15 mouse cellular contexts compared by ENCODE assay signal in genomic region chr7:80897134-80897533, GRCm38 (mm10). TPM values are rescaled to one million over a fixed set of nuclear protein-coding genes. Genes with fewer than 3 reads are reported as not detected.
"Had no signal": no experiment of that assay in that cellular context is flagged by ENCODE, and none has a peak within 500 bp of the region (broad histone marks: within the 10 kb centered on the region; RNA-seq: fewer than 3 reads in every experiment).

No protein-coding gene starts in this region.

- DNase-seq: kidney, adult 18-20 months; kidney, postnatal 10 days; kidney, postnatal 4 days; liver; lung, adult 2 months; lung, postnatal 36 days; midbrain, embryonic 14.5 days; thymus, postnatal 36 days had no signal

- H3K27ac ChIP-seq: intestine, embryonic 15.5 days; limb, embryonic 12.5 days; liver, embryonic 15.5 days; neural tube, embryonic 15.5 days had no signal

- H3K9me3 ChIP-seq: intestine, embryonic 15.5 days; limb, embryonic 12.5 days; liver, embryonic 15.5 days; neural tube, embryonic 15.5 days had no signal

- H3K27me3 ChIP-seq: intestine, embryonic 15.5 days; limb, embryonic 12.5 days; liver, embryonic 15.5 days; neural tube, embryonic 15.5 days had no signal

- H3K4me2 ChIP-seq: intestine, embryonic 15.5 days; limb, embryonic 12.5 days; liver, embryonic 15.5 days; neural tube, embryonic 15.5 days had no signal

- ATAC-seq: intestine, embryonic 15.5 days; lung, postnatal 0 days had no signal

- H3K4me3 ChIP-seq: intestine, embryonic 15.5 days; limb, embryonic 12.5 days; liver, embryonic 15.5 days; myocyte; neural tube, embryonic 15.5 days had no signal

- H3K9ac ChIP-seq: intestine, embryonic 15.5 days; limb, embryonic 12.5 days; liver, embryonic 15.5 days; neural tube, embryonic 15.5 days had no signal

RNA-seq across cellular contexts. Expression of gene Nmb, which starts 7.7 kb away (rescaled TPM):
- total RNA-seq: megakaryocyte-erythroid progenitor cell, adult 5-6 weeks had no signal
